Mouse (Mus musculus): ENCODE data around the gene Glrx5. TPM values are rescaled to one million over a fixed set of nuclear protein-coding genes. Genes with fewer than 3 reads are reported as not detected.

The Glrx5 gene
- total RNA-seq, 2 experiments from 2014 or later = 93.2 to 97.0 TPM

- intact Hi-C loops (cut with DNase I) = loop anchor here (1.0 to 10.0 kb wide), 2 partner anchors 74 to 581 kb away; no protein-coding TSS in a partner anchor
- no peak for DNase-seq
Observed at GRCm38 (mm10) chr12:105025947-105026586, 6.4 kb upstream of the Glrx5 start.

- intact Hi-C loops (cut with DNase I) = loop anchor here (10.0 kb wide), 1 partner anchor 583 kb away; no protein-coding TSS in a partner anchor
- peak; percentile 70 to 79 for DNase-seq
Observed at GRCm38 (mm10) chr12:105027323-105027991, 5.0 kb upstream of the Glrx5 start.

DNA sequence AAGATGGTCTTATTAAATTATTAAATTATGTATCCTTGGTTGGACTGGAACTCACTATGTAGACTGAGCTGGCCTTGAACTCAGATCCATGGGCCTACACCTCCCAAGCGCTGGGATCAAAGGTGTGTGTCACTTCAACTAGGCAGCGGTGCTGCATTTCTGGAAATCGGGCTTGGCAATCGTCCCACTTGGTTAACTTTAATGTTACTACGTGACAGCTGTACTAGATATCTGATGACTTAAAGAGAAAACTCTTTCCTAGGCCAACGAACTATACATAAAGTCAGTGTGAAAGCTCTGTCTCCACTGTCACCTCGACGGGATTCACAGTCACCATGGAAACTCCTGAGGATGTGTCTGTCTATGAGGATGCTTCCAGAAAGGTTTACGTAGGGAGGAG, 2.6 kb upstream of the Glrx5 start:
- DNase-seq = no peak
- intact Hi-C loops (cut with DNase I) = loop anchor here (2.0 to 10.0 kb wide), 3 partner anchors 185 to 585 kb away; partner anchors contain the start of gene Dicer1

DNA sequence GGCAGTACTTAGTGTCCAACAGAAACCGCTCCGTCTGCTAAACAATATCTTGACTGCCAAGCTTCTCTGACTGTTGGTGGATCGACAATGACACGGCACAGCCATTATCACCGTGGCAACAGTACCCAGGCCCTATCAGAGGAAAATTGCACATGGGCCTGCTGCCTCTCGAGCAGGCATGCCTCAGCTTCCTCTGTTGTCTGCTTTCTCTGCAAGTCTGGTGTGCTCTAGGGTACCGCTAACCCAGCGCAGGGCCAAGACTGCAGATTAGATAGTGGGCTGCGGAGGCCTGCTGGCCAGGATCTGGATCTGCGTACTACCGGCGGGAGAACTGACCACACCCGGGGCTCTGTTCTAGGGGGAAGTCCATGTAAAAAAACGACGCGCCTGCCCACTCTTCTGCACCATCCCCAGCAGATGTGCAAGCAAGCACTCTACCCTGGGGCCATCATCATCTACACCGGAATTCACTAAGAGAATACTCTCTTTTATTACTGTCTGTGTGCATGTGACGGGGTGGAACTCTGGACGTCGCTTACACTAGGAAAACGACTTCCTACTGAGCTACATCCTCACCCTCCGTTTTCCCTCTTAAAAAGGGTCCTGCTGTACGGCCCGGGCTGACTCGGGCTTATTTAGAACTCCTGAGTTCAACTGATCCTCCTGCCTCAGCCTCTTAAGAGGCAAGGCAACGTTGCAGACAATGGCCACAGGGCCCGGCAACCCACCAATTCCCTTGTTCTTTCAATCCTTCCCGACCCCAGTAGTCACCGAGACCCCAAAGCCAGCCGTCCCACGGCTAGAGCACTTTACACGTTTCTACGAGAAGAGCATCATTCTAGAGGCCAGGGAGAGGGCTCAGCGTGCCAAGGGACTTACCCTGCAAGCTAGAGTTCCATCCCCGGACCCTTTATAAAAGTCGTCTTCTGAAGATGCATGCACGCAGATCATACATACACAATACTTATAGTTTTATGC, 1.1 kb upstream of the Glrx5 start:
- no peak for DNase-seq
- intact Hi-C loops (cut with DNase I) = loop anchor here (2.0 to 10.0 kb wide), 2 partner anchors 187 to 281 kb away; partner anchors contain the start of gene Dicer1

DNA sequence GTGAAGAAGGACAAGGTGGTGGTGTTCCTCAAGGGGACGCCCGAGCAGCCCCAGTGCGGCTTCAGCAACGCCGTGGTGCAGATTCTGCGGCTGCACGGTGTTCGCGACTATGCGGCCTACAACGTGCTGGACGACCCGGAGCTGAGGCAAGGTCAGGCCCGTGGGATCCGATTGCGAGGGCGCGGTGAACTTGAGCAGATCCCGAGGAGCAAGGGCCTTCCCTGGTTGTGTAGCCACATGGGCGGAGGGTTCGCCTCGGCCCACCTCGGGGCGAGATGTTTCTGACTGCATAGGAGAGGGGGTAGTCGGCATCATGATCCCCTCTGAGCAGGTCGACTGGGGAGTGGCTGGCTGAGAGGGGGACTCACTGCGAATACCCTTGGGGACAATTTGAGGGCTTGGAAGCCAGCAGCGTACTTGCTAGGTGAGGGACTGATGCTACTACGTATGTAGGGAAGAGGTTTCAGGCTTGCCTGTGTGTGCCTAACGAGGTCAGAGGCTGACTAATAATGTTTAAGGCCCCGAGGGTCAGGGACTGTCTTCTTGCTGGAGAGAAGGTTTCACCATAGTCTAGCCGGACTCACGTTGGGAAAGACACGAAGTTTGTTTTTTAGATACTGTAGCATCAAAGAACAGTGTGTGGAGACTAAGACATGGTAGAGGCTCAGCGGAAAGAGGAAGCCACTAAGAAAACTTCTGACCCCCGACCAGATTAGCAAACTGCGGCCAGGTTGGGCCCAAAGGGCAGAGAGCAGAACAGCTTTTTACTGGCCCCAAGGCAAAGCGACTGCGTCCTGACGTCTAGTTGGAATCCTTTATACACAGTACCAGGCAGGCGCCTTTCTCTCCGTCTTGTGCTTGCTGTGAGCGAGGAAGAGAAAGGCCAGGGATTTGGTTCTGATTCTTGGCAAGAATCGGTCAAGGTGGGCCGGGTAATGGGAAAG, 616 bp downstream of the Glrx5 start:
- no peak for DNase-seq
- intact Hi-C loops (cut with DNase I) = loop anchor here (10.0 kb wide), 1 partner anchor 188 kb away; no protein-coding TSS in a partner anchor

- DNase-seq = no peak
- intact Hi-C loops (cut with DNase I) = loop anchor here (10.0 kb wide), 1 partner anchor 189 kb away; no protein-coding TSS in a partner anchor
Observed at GRCm38 (mm10) chr12:105034130-105034769, 1.8 kb downstream of the Glrx5 start.

DNA sequence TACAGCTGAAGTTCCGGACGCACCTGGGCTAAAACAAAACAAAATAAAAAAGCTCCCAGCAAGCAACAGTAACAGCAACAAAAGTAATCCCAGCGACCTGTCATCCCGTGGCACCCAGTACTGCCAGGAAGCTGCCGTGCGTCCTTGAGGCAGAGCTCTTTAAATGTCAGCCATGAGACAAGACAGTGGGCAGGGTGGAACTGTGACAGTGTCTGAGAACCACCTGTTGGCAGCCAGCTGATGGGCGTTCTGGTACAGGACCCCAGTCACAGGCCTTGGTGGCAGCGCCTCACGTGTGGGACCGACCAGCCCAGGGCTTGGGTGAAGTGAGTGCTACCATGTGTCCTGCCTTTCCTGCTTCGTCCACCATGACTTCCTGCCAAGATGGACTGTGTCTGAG, 5.7 kb downstream of the Glrx5 start:
- no peak for DNase-seq
- intact Hi-C loops (cut with DNase I) = loop anchor here (10.0 kb wide), 1 partner anchor 193 kb away; no protein-coding TSS in a partner anchor

DNA sequence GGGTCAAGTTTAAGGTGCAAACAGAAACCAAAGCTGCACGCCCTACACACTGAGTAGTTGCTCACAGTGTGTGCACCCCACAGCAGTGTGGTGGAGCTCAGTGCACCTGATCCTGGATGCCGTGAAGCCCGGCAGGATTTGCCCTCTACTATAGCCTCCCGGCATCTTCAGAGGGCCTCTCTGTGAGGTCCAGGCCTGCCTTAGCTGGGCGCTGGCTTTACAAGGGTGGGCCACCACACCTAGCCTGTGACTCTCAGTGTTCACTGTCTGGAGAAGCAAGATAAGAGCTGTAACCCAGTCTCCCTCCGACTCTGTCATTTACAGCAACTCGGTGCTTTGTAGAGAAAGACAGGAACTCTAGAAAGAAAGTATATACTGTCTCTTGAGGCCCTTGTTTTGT, 6.4 kb downstream of the Glrx5 start:
- intact Hi-C loops (cut with DNase I) = loop anchor here (10.0 kb wide), 1 partner anchor 194 kb away; no protein-coding TSS in a partner anchor
- DNase-seq = no peak

DNA sequence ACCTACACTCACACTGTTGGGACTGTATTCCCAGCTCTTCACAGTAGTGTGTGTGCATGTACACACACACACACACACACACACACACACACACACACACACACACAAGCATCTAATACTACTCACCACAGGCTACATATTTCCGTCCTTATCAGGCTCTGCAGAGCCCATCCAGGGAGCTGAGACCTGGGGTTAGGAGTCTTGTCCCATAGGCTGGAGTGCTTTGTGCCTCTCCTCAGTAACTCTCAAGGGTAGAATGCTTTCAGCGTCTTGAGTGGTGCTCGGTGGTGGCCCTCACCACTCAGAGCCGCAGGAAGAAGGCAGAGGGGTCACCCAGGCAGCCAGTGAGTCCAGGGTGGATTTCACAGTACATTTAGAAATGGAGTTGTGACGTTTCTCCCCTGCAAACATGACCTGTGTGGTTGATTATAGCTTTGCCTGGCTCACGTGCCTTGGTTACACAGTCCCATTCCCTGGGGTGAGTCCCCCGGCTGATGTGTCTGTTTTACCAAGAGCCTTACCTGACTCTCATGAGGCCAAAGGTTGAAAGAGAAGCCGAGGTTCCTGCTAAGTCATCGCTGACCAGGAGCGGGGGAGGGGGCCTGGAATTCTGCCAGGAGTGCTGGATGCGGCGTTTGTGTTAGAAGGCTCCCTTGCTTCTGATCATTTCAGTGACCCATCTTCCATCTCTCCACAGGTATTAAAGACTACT, 7.2 kb downstream of the Glrx5 start:
- intact Hi-C loops (cut with DNase I) = loop anchor here (10.0 kb wide), 1 partner anchor 195 kb away; no protein-coding TSS in a partner anchor

GRCm38 (mm10) chr12:105040950-105041349, 8.5 kb downstream of the Glrx5 start:
- DNase-seq = no peak

More for the DNA sequence above, 7.2 kb downstream of the Glrx5 start:
- no peak for DNase-seq

GRCm38 (mm10) chr12:105043081-105043480, 10.6 kb downstream of the Glrx5 start:
- intact Hi-C loops (cut with DNase I) = no loop called here
- DNase-seq = no peak

More at GRCm38 (mm10) chr12:105040950-105041349, 8.5 kb downstream of the Glrx5 start:
- intact Hi-C loops (cut with DNase I) = no loop called here

GRCm38 (mm10) chr12:105044775-105045174, 12.3 kb downstream of the Glrx5 start:
- no peak for DNase-seq
- intact Hi-C loops (cut with DNase I) = no loop called here

GRCm38 (mm10) chr12:105048301-105048863, 15.9 kb downstream of the Glrx5 start:
- DNase-seq = no peak
- intact Hi-C loops (cut with DNase I) = no loop called here

- intact Hi-C loops (cut with DNase I) = loop anchor here (5.0 to 10.0 kb wide), 2 partner anchors 377 to 435 kb away; no protein-coding TSS in a partner anchor
- no peak for DNase-seq
Observed at GRCm38 (mm10) chr12:105049813-105050212, 17.3 kb downstream of the Glrx5 start.

- intact Hi-C loops (cut with DNase I) = loop anchor here (1.0 to 10.0 kb wide), 3 partner anchors 53 to 434 kb away; no protein-coding TSS in a partner anchor
- peak; percentile 27 to 64 for DNase-seq
Observed at GRCm38 (mm10) chr12:105050898-105051297, 18.4 kb downstream of the Glrx5 start.

DNA sequence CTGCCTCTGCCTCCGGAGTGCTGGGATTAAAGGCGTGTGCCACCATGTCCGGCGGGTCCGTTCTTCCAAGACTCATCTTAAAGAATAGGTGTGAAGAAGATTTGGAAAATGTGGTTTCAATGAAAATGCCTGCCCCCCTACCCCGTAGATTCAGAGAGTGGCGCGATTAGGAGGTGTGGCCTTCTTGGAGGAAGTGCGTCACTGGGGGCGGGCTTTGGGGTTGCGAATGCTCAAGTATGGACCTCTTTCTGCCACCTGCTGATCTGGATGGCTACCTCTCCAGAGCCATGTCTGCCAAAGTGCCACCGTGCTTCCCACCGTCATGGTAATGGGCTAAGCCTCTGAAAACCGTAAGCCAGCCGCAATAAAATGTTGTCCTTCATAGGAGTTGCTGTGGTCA, 21.6 kb downstream of the Glrx5 start:
- intact Hi-C loops (cut with DNase I) = loop anchor here (5.0 to 10.0 kb wide), 2 partner anchors 373 to 431 kb away; no protein-coding TSS in a partner anchor
- no peak for DNase-seq

GRCm38 (mm10) chr12:105055308-105055707, 22.8 kb downstream of the Glrx5 start:
- intact Hi-C loops (cut with DNase I) = loop anchor here (10.0 kb wide), 1 partner anchor 429 kb away; no protein-coding TSS in a partner anchor
- DNase-seq = no peak
